10 mouse cellular contexts compared by ENCODE assay signal in the genomic region with DNA sequence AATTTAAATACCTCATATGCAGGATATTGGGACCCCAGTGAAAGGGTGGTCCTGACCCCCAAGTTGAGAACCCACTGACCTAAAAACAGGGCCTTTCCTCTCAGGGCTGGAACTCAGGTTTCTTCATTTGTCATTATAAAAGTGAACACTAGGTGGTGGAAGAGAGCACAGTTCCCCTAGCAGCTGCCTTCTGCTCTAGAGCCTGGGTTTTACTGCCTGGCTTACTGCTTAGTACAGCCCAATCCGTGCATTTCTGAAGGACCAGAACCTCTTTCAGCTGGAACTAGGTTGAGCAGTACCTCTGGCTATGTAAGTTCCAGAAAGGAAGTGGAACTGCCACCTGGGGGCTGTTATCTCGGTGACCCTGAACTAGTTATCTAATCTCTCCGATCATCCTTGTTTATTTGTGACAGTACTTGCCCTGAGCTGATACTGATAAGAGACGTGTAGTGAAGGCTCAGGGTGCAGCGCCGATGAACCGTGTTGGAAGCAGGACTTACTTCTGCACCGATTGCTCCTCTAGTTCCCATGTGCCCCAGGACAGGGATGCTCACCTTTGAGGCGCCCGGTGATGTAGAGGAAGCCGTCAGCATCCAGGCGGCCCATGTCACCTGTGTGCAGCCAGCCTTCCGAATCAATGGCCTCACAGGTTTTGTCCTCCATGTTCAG. TPM values are rescaled to one million over a fixed set of nuclear protein-coding genes. Genes with fewer than 3 reads are reported as not detected.
DNase-seq lines count a peak whose midpoint lies in the region; ATAC-seq and TF ChIP-seq lines count a peak whose summit lies in the region.
"Had no signal": no experiment of that assay in that cellular context is flagged by ENCODE, and none has a peak within 500 bp of the region (broad histone marks: within the 10 kb centered on the region; RNA-seq: fewer than 3 reads in every experiment).

No protein-coding gene starts in this region.

- no peak overlapping the region for H3K9ac ChIP-seq in hindbrain, postnatal 0 days (replicated peaks; ENCODE audit: low read length)
- no peak overlapping the region for H3K9ac ChIP-seq in liver, embryonic 14.5 days (replicated peaks)
- H3K9ac ChIP-seq in neural tube, embryonic 13.5 days, result no peak overlapping the region

- peak; percentile 71 for ATAC-seq in hindbrain, postnatal 0 days
- peak; percentile 15; the same call in 1 of the 2 replicates for ATAC-seq in liver, embryonic 14.5 days (ENCODE audit: insufficient read depth)
- peak; percentile 71; the same call in 1 of the 2 replicates for ATAC-seq in neural tube, embryonic 13.5 days (ENCODE audit: low read depth)

- H3K27me3 ChIP-seq in hindbrain, postnatal 0 days (ENCODE audit: insufficient read depth, low read length), result no peaks in the 10 kb centered on the region
- H3K27me3 ChIP-seq in liver, embryonic 14.5 days (ENCODE audit: control insufficient read depth, insufficient read depth, low read length), result no peaks in the 10 kb centered on the region
- no peaks in the 10 kb centered on the region for H3K27me3 ChIP-seq in neural tube, embryonic 13.5 days

- no peak overlapping the region for H3K27ac ChIP-seq in layer of hippocampus, adult 2 months
- H3K27ac ChIP-seq in hindbrain, postnatal 0 days, result no peak overlapping the region
- no peak overlapping the region for H3K27ac ChIP-seq in liver, embryonic 14.5 days
- H3K27ac ChIP-seq in neural tube, embryonic 13.5 days (replicated peaks), result no peak overlapping the region

- no peak overlapping the region for H3K4me2 ChIP-seq in hindbrain, postnatal 0 days (ENCODE audit: low read depth, low read length)
- H3K4me2 ChIP-seq in liver, embryonic 14.5 days (ENCODE audit: low read depth), result no peak overlapping the region
- no peak overlapping the region for H3K4me2 ChIP-seq in neural tube, embryonic 13.5 days

- peak; percentile 51 to 57 for DNase-seq in layer of hippocampus, adult 2 months (ENCODE audit: low spot score in 2 of 2)
- DNase-seq in layer of hippocampus, postnatal 36 days, result no peak
- peak; percentile 67 for DNase-seq in MN1 (ENCODE audit: low spot score)
- peak; percentile 9 to 43 for DNase-seq in cerebellum, postnatal 36 days
- peak; percentile 81 for DNase-seq in hindbrain, postnatal 0 days (ENCODE audit: low spot score)
- peak; percentile 13 to 32 (median 24) for DNase-seq in liver, embryonic 14.5 days (ENCODE audit: low read depth in 3 of 3, low spot score in 3 of 3)
- no peak for DNase-seq in urinary bladder, adult 18-20 months (ENCODE audit: low spot score in 2 of 2)

- H3K4me3 ChIP-seq in layer of hippocampus, adult 2 months, result no peak overlapping the region
- H3K4me3 ChIP-seq in hindbrain, postnatal 0 days (ENCODE audit: low read length), result no peak overlapping the region
- no peak overlapping the region for H3K4me3 ChIP-seq in liver, embryonic 14.5 days (ENCODE audit: insufficient read depth in 1 of 2, low read depth in 2 of 2, low read length in 2 of 2)
- no peak overlapping the region for H3K4me3 ChIP-seq in neural tube, embryonic 13.5 days
- H3K4me3 ChIP-seq: erythroblast, embryonic 14.5 days; myocyte had no signal

- WGBS in hindbrain, postnatal 0 days, result 78% methylated on average over 13 of the region's 13 CpGs
- WGBS in liver, embryonic 14.5 days (ENCODE audit: insufficient replicate concordance), result 42% methylated on average over 13 of the region's 13 CpGs
- WGBS in neural tube, embryonic 13.5 days, result 75% methylated on average over 13 of the region's 13 CpGs

- TF ChIP-seq CTCF in layer of hippocampus, adult 2 months (conservative IDR thresholded peaks at IDR 0.05), result peak; percentile 89
- TF ChIP-seq CTCF in hindbrain, postnatal 0 days (IDR thresholded peaks at IDR 0.05; ENCODE audit: low read depth), result peak; percentile 87
- peak; percentile 82 for TF ChIP-seq CTCF in liver, embryonic 14.5 days (IDR thresholded peaks at IDR 0.05; ENCODE audit: low read depth)

- no peaks in the 10 kb centered on the region for H3K4me1 ChIP-seq in hindbrain, postnatal 0 days (ENCODE audit: insufficient read depth, low read length)
- 0 out of 4 replicates have a peak, but pooled peaks cover 0 to 3% of the 10 kb centered on the region in 2 experiments for H3K4me1 ChIP-seq in liver, embryonic 14.5 days (replicated peaks; ENCODE audit: control insufficient read depth in 2 of 2, insufficient read depth in 2 of 2, low read length in 1 of 2)
- H3K4me1 ChIP-seq in neural tube, embryonic 13.5 days (replicated peaks), result no peaks in the 10 kb centered on the region

- no peaks in the 10 kb centered on the region for H3K36me3 ChIP-seq in hindbrain, postnatal 0 days (ENCODE audit: insufficient read depth, low read length)
- no peaks in the 10 kb centered on the region for H3K36me3 ChIP-seq in liver, embryonic 14.5 days (replicated peaks; ENCODE audit: control insufficient read depth, insufficient read depth, low read depth)
- no peaks in the 10 kb centered on the region for H3K36me3 ChIP-seq in neural tube, embryonic 13.5 days

- no peaks in the 10 kb centered on the region for H3K9me3 ChIP-seq in hindbrain, postnatal 0 days (ENCODE audit: low read length)
- H3K9me3 ChIP-seq in liver, embryonic 14.5 days (ENCODE audit: control insufficient read depth, low read length), result no peaks in the 10 kb centered on the region
- H3K9me3 ChIP-seq in neural tube, embryonic 13.5 days, result no peaks in the 10 kb centered on the region

- TF ChIP-seq EP300 in liver, embryonic 14.5 days (IDR thresholded peaks at IDR 0.05; ENCODE audit: low read depth), result no peak

RNA-seq across cellular contexts. Expression of gene Idh3a, which starts 28.2 kb away (rescaled TPM):
- total RNA-seq in layer of hippocampus, adult 2 months (2021), result 100 to 1,000 TPM; 159 to 179 TPM
- 100 to 1,000 TPM; 174 to 183 TPM for total RNA-seq in layer of hippocampus, postnatal 36 days (2021)
- 87.8 and 94.2 TPM in 2 replicates for total RNA-seq in hindbrain, postnatal 0 days (2014; rRNA removed)
- polyA plus RNA-seq in hindbrain, postnatal 0 days (2015; fragmentation: Nextera tagmentation; extraction: Ambion mirVana), result 208 and 217 TPM in 2 replicates
- polyA plus RNA-seq in liver, embryonic 14.5 days (2012; rRNA removed), result 30.5 and 40.0 TPM in 2 replicates
- polyA plus RNA-seq in liver, embryonic 14.5 days (2014; fragmentation: Nextera tagmentation; extraction: Ambion mirVana), result 89.6 and 90.7 TPM in 2 replicates
- 121 and 122 TPM in 2 replicates for polyA plus RNA-seq in neural tube, embryonic 13.5 days (2015; fragmentation: Nextera tagmentation; extraction: Ambion mirVana)

RNA-seq across cellular contexts. Expression of gene Acsbg1, which starts 47.4 kb away (rescaled TPM):
- 100 to 1,000 TPM; 106 to 111 TPM for total RNA-seq in layer of hippocampus, adult 2 months (2021)
- total RNA-seq in layer of hippocampus, postnatal 36 days (2021), result 100 to 1,000 TPM; 110 to 111 TPM
- 101 and 106 TPM in 2 replicates for total RNA-seq in hindbrain, postnatal 0 days (2014; rRNA removed)
- polyA plus RNA-seq in hindbrain, postnatal 0 days (2015; fragmentation: Nextera tagmentation; extraction: Ambion mirVana), result 57.1 and 67.4 TPM in 2 replicates
- polyA plus RNA-seq in liver, embryonic 14.5 days (2012; rRNA removed), result 0.04 and 0.09 TPM in 2 replicates
- polyA plus RNA-seq in liver, embryonic 14.5 days (2014; fragmentation: Nextera tagmentation; extraction: Ambion mirVana), result 0.13 TPM in 1 of 2 replicates, not detected in the other
- polyA plus RNA-seq in neural tube, embryonic 13.5 days (2015; fragmentation: Nextera tagmentation; extraction: Ambion mirVana), result 17.0 TPM in 2 replicates
- polyA plus RNA-seq: erythroblast, embryonic 14.5 days had no signal

RNA-seq across cellular contexts. Expression of gene Cib2, which starts 54.3 kb away (rescaled TPM):
- total RNA-seq in layer of hippocampus, adult 2 months (2021), result 10 to 100 TPM; 18.7 to 19.6 TPM
- 10 to 100 TPM; 21.6 to 22.0 TPM for total RNA-seq in layer of hippocampus, postnatal 36 days (2021)
- 43.4 and 53.8 TPM in 2 replicates for total RNA-seq in hindbrain, postnatal 0 days (2014; rRNA removed)
- polyA plus RNA-seq in hindbrain, postnatal 0 days (2015; fragmentation: Nextera tagmentation; extraction: Ambion mirVana), result 88.1 and 89.9 TPM in 2 replicates
- 0.84 and 0.86 TPM in 2 replicates for polyA plus RNA-seq in liver, embryonic 14.5 days (2012; rRNA removed)
- polyA plus RNA-seq in liver, embryonic 14.5 days (2014; fragmentation: Nextera tagmentation; extraction: Ambion mirVana), result 1.8 and 2.2 TPM in 2 replicates
- polyA plus RNA-seq in neural tube, embryonic 13.5 days (2015; fragmentation: Nextera tagmentation; extraction: Ambion mirVana), result 45.9 and 46.2 TPM in 2 replicates

Comparison
In these comparisons a context has a peak if more than half of its experiments do, and no peak if none do; other contexts are left out.
1. DNase-seq: peak in layer of hippocampus, adult 2 months (2 of 2), MN1 (single experiment), cerebellum, postnatal 36 days (2 of 2), hindbrain, postnatal 0 days (single experiment) and liver, embryonic 14.5 days (3 of 3); none in layer of hippocampus, postnatal 36 days (0 of 2) and urinary bladder, adult 18-20 months (0 of 2).
2. ATAC-seq: peak in every context shown above with its lines; median percentile 71 in hindbrain, postnatal 0 days; 71 in neural tube, embryonic 13.5 days; 15 in liver, embryonic 14.5 days.
3. Peak in every context shown above with its lines, with median percentiles within 50 percentile points of each other: CTCF ChIP-seq.